Mouse (Mus musculus) layer of hippocampus, adult 9-11 months (tissue): ENCODE data around the gene E2f4.
"Not testable (repeated sequence)": the region's sequence is repeated elsewhere in the genome, so short reads cannot be mapped to it uniquely, and the experiment has no call there.

ENCODE experiments used
- DNase-seq: peaks from one replicate; pipeline ENCODE4 v3.0.0; 2022

E2f4 gene

GRCm38 (mm10) chr8:105269461-105269947 lies 28.0 kb upstream of the E2f4 start, which contains the start of gene Hsf4:
Gene Hsf4 (plus strand): TSS chr8:105269801.
- DNase-seq: no peak

GRCm38 (mm10) chr8:105270101-105270915 lies 27.2 kb upstream of the E2f4 start:
- no peak for DNase-seq

GRCm38 (mm10) chr8:105270916-105271186 lies 26.6 kb upstream of the E2f4 start:
- DNase-seq: no peak

DNA sequence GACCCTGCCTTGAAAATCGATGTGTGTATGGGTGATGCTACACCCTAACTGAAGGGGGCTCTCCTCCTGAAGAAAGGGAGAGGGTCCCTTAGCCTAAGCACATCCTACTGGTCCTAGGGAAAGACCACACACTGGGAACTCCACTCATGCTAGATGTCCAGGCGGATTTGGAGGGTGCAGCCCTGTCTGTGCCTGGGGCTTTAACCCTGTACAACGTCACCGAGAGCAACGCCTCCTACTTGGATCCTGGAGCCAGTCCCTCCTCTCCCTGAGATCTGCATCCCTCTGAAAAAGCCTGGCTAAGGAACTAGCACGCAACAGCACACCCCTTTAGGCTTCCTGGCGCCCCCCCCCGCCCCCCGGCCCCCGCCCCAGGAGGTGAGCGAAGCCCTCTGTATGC lies 22.1 kb upstream of the E2f4 start:
- DNase-seq: no peak

DNA sequence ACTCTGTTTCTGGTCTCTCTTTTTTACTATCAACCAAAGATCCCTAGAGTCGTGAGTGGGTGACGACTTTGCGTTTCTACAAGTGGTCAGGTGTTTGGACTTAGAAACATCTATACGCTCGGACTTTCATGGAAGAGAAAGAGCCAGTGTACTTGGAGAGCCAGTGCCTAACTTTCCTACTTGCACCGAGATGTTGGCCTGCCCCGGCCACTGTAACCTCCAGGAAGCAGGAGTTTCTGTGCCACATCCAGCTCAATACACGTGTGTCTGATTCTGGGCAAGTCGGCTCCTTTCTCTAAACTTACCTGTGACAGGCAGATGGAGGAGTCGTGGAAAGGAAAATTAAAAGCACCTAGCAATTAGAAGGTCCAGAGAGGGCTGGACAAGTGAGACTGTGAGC lies 21.6 kb upstream of the E2f4 start, which contains the start of gene Nol3:
TSS of gene Nol3 (plus strand) at position 301 of the 400 bp plus-strand sequence.
- DNase-seq: no peak

GRCm38 (mm10) chr8:105276292-105277120 lies 21.0 kb upstream of the E2f4 start:
- DNase-seq: no peak

GRCm38 (mm10) chr8:105278911-105279334 lies 18.5 kb upstream of the E2f4 start:
- peak; percentile 92 for DNase-seq

DNA sequence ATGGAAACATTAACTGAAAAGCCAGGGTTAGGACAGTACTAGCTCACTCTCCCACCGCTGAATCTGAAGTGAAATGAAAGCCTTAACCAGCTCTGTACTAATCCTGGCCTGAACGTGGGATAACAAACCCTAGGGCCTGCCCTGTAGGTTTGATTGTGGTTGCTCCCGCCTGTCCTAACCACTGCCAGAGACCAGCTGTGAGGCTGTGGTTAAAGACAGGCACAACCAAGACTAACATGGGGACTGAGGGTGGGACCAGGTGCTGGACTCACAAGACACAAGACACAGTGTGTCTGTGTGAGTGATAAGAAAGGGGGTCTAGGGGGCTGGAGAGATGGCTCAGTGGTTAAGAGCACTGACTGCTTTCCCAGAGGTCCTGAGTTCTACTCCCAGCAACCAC lies 16.9 kb upstream of the E2f4 start:
- DNase-seq: no peak

DNA sequence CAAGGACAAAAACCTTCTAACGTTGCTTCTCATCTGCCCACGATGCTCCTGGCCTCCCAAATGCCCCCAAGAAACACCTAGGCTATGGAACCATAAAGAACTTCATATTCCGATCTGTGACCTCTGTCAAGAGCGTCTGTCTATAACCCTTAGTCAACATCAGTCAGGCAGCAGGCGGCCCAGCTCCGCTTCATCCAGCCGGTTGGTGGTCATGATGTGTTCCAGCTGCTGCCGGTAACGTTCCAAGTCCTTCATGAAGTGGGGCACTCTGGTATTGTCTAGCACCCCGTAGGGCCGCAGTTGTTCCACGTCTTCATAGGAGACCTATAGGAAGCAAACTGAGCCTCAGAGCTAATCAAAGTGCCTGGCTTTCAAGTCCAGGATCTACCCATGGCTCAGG lies 15.6 kb upstream of the E2f4 start:
- DNase-seq: no peak

GRCm38 (mm10) chr8:105282239-105282638 lies 15.2 kb upstream of the E2f4 start:
- no peak for DNase-seq

DNA sequence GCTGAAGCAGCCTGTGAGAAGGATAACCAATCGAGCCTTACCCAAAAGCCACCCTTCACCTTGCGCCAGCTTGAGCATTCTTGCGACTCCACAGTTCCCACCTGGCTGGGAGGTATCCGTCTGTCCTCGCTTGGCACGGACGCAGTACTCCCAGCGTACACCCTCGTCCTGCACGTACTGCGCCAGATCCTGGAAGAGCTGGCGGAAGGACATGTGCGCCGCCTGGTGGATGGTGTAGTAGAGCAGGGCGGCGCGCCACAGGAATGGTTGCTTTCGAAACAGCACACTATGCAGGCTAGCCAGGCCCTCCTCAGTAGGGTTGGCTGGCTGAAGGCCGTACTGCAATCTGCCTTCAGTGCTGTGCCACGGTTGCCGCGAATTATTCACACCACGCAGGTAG lies 14.4 kb upstream of the E2f4 start:
- DNase-seq: no peak

GRCm38 (mm10) chr8:105285514-105285913 lies 11.9 kb upstream of the E2f4 start:
- DNase-seq: no peak

DNA sequence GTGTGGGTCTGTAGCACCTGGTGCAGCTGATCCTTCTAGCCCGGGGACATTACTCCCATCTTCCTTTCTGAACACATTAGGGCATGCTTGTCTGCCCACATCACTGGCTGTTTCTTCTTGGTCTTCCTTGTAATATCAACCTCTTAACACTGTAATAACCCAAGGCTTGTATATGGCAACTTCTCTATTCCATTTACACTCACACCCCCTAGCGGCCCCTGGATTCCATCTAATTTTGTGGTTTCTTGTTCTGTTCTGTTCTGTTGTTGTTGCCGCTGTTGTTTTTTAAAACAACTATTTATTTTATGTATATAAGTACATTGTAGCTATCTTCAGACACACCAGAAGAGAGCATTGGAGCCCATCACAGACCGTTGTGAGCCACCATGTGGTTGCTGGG lies 10.6 kb upstream of the E2f4 start:
- DNase-seq: no peak

DNA sequence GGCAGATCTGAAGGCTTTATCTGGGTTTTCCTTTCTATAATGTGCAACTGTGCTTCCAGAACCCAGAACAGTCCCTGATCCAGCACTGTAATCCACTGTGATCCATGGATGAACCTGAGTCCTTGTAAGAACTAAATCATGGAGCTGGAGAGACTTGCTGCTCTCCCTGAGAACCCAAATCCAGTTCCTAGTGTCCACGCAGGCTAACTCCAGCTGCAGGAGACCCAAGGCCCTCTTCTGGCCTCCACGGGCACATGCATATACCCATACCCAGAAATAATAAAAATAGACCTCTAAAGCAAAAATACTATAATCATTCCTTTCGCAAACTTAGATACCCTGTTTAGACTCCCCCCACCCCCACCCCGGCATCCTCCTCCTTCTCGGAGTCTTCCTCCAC lies 9.2 kb upstream of the E2f4 start:
- DNase-seq: no peak

DNA sequence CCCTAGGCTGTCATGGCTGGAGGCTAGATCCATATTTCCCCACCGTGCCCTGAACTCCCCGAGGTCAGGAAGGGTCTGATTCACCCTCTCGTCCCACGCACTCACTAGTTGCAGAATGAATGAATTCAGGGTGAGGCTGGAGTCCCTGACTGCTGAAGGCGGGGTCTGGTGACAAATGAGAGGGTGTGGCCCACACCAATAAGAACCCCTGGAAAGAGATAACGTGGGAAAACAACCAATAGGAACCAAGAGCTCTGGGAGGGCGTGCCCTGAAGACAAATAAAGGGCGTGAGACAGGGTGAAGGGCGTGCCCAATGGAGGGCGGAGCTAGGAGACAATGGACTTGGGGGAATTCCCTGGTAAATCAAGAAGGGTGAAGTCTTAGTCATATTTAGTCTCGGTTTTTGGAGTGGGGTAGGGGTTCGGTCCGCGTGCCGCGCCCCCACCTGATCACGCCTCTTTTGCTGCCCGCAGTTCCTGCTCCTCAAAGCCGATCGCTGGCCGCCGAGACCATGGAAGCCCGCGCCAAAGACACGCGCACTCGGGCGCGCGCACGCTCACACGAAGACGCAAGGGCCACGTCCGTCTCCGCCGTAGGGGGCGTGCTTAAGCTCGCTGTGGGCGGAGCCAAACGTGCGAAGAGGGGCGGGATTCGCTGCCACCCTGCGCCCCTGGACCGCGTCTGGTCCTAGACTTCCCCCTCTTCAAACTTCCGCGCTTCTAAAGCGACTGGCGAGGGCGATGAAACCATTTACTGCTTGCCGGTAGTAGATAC lies 8.3 kb upstream of the E2f4 start:
- DNase-seq: peak; percentile 95

DNA sequence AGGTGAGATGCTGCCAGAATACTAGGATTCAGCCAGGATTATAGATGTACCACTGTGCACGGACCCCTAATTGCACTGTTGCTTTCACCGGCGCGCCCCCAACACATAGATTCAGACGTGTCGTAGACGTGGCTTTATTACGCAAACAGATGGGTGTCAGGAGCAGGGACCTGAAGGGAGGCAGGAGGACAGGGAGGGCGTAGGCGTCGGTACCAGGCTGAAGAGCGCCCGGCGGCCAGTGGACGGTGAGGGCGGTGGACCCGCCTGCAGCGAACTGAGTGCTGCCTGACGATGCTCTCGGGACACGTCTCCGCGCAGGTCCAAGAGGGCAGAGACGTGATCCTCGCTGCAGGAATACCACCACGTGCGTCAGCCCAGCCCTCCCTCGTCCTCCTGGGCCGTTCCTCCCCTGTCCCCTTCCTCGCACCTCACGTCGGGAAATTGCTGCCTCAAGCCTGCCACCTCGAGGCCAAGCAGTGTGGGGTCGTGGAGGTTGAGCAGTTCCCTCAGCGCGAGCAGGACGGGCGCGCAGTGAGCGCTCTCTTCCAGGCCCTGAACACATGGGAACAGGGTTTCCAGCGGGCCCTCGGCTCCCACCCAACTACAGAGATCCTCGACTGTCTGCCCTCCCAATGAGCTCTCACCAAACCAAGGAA lies 7.5 kb upstream of the E2f4 start, which contains the start of gene 4931428F04Rik:
TSS of gene 4931428F04Rik (minus strand) at position 60 of the 656 bp plus-strand sequence.
- DNase-seq: peak; percentile 54

DNA sequence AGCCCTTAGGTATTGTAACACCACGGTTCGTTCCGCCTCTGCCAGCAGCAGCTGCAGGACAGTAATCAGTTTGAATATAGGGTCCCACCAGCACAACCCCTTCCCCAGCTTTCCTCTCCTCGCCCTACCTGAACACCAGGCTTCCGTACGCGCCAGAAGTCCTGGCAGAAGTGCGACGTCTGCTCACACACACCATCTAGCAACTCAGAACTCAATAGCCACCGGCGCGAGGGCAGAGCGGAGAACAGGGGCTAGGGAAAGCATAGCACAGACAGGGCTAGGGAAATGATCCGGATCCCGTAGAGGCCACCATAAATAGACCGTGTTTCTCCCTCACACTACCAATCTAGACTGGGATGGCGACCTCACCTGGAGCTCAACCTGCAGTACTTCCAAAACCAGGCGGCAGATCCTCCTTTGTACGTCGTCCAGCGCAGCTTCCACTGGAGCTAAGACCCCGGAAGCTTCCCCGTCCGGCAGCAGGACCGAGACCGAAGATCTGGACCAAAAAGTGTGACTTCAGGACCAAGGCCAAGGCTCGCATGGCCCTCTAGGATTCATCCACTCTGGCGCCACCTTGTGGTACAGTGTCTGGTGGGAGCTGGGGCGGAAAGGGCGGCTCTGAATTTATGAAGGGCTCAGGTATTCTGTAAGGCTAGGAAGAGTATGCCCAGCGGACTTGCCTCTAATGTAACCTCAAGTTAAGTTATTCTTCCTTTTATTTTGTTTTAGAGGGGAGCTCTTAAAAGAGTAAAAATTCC lies 6.7 kb upstream of the E2f4 start:
- peak; percentile 74 for DNase-seq

DNA sequence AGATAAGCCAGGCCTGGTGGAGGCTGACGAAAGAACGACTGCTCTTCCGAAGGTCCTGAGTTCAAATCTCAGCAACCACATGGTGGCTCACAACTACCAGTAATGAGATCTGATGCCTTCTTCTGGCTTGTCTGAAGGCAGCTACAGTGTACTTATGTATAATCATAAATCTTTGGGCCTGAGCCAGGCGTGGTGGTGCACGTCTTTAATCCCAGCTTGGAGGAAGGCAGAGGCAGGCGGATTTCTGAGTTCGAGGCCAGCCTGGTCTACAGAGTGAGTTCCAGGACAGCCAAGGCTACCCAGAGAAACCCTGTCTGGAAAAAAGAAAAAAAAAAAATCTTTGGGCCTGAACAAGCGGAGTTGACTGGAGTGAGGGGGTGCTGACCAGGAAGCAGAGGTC lies 6.1 kb upstream of the E2f4 start:
- not testable (repeated sequence) for DNase-seq

DNA sequence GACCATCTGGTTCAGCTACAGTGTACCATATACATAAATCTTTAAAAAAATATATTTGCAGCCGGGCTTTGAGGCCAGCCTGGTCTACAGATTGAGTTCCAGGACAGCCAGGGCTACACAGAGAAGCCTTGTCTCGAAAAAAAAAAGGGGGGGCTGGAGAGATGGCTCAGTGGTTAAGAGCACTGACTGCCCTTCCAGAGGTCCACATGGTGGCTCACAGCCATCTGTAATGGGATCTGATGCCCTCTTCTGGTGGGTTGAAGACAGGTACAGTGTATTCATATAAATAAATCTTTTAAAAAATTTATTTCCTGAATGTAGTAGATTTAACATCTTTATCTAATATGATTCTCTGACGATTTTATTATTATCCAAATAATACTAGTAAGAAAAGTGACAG lies 5.7 kb upstream of the E2f4 start:
- DNase-seq: not testable (repeated sequence)

- DNase-seq: no peak
Measured at GRCm38 (mm10) chr8:105292471-105292870, 5.0 kb upstream of the E2f4 start.

GRCm38 (mm10) chr8:105293405-105293804 lies 4.1 kb upstream of the E2f4 start:
- no peak for DNase-seq

DNA sequence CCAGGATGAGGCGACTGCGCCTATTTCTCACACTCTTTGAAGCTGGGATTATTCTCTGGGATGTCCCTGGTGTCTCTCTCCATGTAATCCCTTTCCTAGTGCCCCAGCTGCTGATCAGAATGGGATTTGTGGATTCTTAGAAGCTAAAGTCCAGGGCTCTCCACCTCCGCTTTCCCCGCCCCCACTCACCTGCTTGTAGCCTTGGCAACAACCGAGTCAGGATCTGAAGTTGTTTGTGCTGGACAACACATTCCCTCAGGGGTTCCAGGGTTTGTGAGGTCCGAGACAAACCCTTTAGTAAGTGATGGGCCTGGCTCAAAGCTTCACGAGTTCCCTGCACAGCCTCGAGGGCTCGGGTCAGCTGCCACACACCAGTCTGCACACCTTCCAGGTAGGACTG lies 2.7 kb upstream of the E2f4 start:
- no peak for DNase-seq
